12 mouse cellular contexts compared by ENCODE assay signal in genomic region chr2:59698635-59699300, GRCm38 (mm10).
DNase-seq lines count a peak whose midpoint lies in the region; ATAC-seq lines count a peak whose summit lies in the region.
"Had no signal": no experiment of that assay in that cellular context is flagged by ENCODE, and none has a peak within 500 bp of the region (broad histone marks: within the 10 kb centered on the region; RNA-seq: fewer than 3 reads in every experiment).

No protein-coding gene starts in this region.

- H3K36me3 ChIP-seq in heart, embryonic 10.5 days: peaks cover 31% of the 10 kb centered on the region
- H3K36me3 ChIP-seq in heart, embryonic 12.5 days: peaks cover 19% of the 10 kb centered on the region
- H3K36me3 ChIP-seq in liver, embryonic 12.5 days: no peaks in the 10 kb centered on the region
- no peaks in the 10 kb centered on the region for H3K36me3 ChIP-seq in neural tube, embryonic 15.5 days
- H3K36me3 ChIP-seq: midbrain, embryonic 13.5 days had no signal

- H3K9me3 ChIP-seq in heart, embryonic 10.5 days: no peaks in the 10 kb centered on the region
- no peaks in the 10 kb centered on the region for H3K9me3 ChIP-seq in heart, embryonic 12.5 days (replicated peaks)
- no peaks in the 10 kb centered on the region for H3K9me3 ChIP-seq in liver, embryonic 12.5 days (replicated peaks)
- H3K9me3 ChIP-seq in neural tube, embryonic 15.5 days (replicated peaks): no peaks in the 10 kb centered on the region
- H3K9me3 ChIP-seq: midbrain, embryonic 13.5 days had no signal

- WGBS in heart, embryonic 10.5 days: 53% methylated on average over 7 of the region's 7 CpGs
- 56% methylated on average over 7 of the region's 7 CpGs for WGBS in heart, embryonic 12.5 days
- WGBS in liver, embryonic 12.5 days (ENCODE audit: insufficient replicate concordance): 57% methylated on average over 7 of the region's 7 CpGs
- 35% methylated on average over 7 of the region's 7 CpGs for WGBS in neural tube, embryonic 15.5 days

- no peak for DNase-seq in heart, embryonic 10.5 days (ENCODE audit: low spot score)
- DNase-seq in liver: no peak
- peak; percentile 63 for DNase-seq in forelimb bud, embryonic 11.5 days (ENCODE audit: low read depth, low spot score)
- no peak for DNase-seq in left cerebral cortex, postnatal 14 days (ENCODE audit: low spot score in 2 of 2)
- DNase-seq: cerebellum, adult 11 months; thymus, adult 2 months had no signal

- H3K9ac ChIP-seq in heart, embryonic 12.5 days: no peak overlapping the region
- no peak overlapping the region for H3K9ac ChIP-seq in liver, embryonic 12.5 days
- H3K9ac ChIP-seq in neural tube, embryonic 15.5 days (replicated peaks): no peak overlapping the region
- H3K9ac ChIP-seq: liver, embryonic 14.5 days had no signal

- intact Hi-C loops in left cerebral cortex, postnatal 14 days (cut with DNase I): no loop called here

- peak overlapping the region; percentile 79 for H3K27ac ChIP-seq in heart, embryonic 10.5 days
- H3K27ac ChIP-seq in heart, embryonic 12.5 days (ENCODE audit: poor library complexity, severe bottlenecking): no peak overlapping the region; the same call in 1 of the 2 replicates
- no peak overlapping the region for H3K27ac ChIP-seq in liver, embryonic 12.5 days
- H3K27ac ChIP-seq in neural tube, embryonic 15.5 days (replicated peaks): peak overlapping the region; percentile 37; the same call in 1 of the 2 replicates
- H3K27ac ChIP-seq: liver, embryonic 14.5 days; midbrain, embryonic 13.5 days had no signal

- H3K4me2 ChIP-seq in heart, embryonic 12.5 days: no peak overlapping the region
- H3K4me2 ChIP-seq in liver, embryonic 12.5 days: 0 out of 2 replicates have a peak overlapping the region, but pooled peaks have one; percentile 46
- no peak overlapping the region for H3K4me2 ChIP-seq in neural tube, embryonic 15.5 days

- peaks cover 33% of the 10 kb centered on the region for H3K4me1 ChIP-seq in heart, embryonic 10.5 days
- peaks cover 40% of the 10 kb centered on the region for H3K4me1 ChIP-seq in heart, embryonic 12.5 days (replicated peaks)
- H3K4me1 ChIP-seq in liver, embryonic 12.5 days: peaks cover 21% of the 10 kb centered on the region
- H3K4me1 ChIP-seq in neural tube, embryonic 15.5 days: peaks cover 15% of the 10 kb centered on the region

- no peak overlapping the region for H3K4me3 ChIP-seq in heart, embryonic 10.5 days
- no peak overlapping the region for H3K4me3 ChIP-seq in heart, embryonic 12.5 days
- no peak overlapping the region for H3K4me3 ChIP-seq in liver, embryonic 12.5 days
- H3K4me3 ChIP-seq in neural tube, embryonic 15.5 days (replicated peaks): no peak overlapping the region

- ATAC-seq in heart, embryonic 12.5 days (ENCODE audit: insufficient number of reproducible peaks, low FRiP score): no peak
- ATAC-seq in liver, embryonic 12.5 days: no peak
- no peak for ATAC-seq in neural tube, embryonic 15.5 days (ENCODE audit: low FRiP score)
- no peak for ATAC-seq in granulocyte monocyte progenitor cell, adult 5-6 weeks (replicated peaks; ENCODE audit: poor library complexity, severe bottlenecking)

- H3K27me3 ChIP-seq in heart, embryonic 10.5 days (ENCODE audit: insufficient read depth, poor library complexity, severe bottlenecking): no peaks in the 10 kb centered on the region
- no peaks in the 10 kb centered on the region for H3K27me3 ChIP-seq in heart, embryonic 12.5 days (replicated peaks)
- H3K27me3 ChIP-seq in liver, embryonic 12.5 days (replicated peaks): no peaks in the 10 kb centered on the region
- no peaks in the 10 kb centered on the region for H3K27me3 ChIP-seq in neural tube, embryonic 15.5 days (replicated peaks)
- H3K27me3 ChIP-seq: midbrain, embryonic 13.5 days had no signal

Comparison
In these comparisons a context has a peak if more than half of its experiments do, and no peak if none do; other contexts are left out.
1. H3K27ac ChIP-seq: peak in heart, embryonic 10.5 days (single experiment) and neural tube, embryonic 15.5 days (single experiment); none in heart, embryonic 12.5 days (single experiment) and liver, embryonic 12.5 days (single experiment).